Mouse (Mus musculus): ENCODE data around the gene Nup205. TPM values are rescaled to one million over a fixed set of nuclear protein-coding genes. Genes with fewer than 3 reads are reported as not detected.

The Nup205 gene
- polyA plus RNA-seq (2021; fragmentation: Nextera tagmentation): 1.6 and 2.0 TPM in 2 replicates
- long read RNA-seq, experiment 1, partial matches to known transcripts: 6 of 8 reads
- long read RNA-seq, experiment 1, other reads (novel, unspliced or antisense): 2 of 8 reads
- long read RNA-seq, experiment 2, full-length matches to known transcripts: 4 of 16 reads
- long read RNA-seq, experiment 2, partial matches to known transcripts: 8 of 16 reads
- long read RNA-seq, experiment 2, other reads (novel, unspliced or antisense): 4 of 16 reads

GRCm38 (mm10) chr6:35176979-35177649 lies at the start of gene Nup205:
Gene Nup205, plus strand, starts transcription at chr6:35177421.

GRCm38 (mm10) chr6:35133579-35134488 lies 43.4 kb upstream of the Nup205 start, which contains the start of gene Cnot4:
Gene Cnot4, minus strand, starts transcription at chr6:35133724.

Other genes starting within 250 kb of the Nup205 start
- gene Slc23a4, start 189.0 kb upstream of the Nup205 start, polyA plus RNA-seq (2021; fragmentation: Nextera tagmentation): 0.08 and 0.15 TPM in 2 replicates
- 24.2 and 24.5 TPM in 2 replicates for gene Cnot4, start 43.7 kb upstream of the Nup205 start, polyA plus RNA-seq (2021; fragmentation: Nextera tagmentation)
- gene Slc13a4, start 130.7 kb downstream of the Nup205 start, polyA plus RNA-seq (2021; fragmentation: Nextera tagmentation): 6.7 and 18.6 TPM in 2 replicates
- 0.90 and 1.7 TPM in 2 replicates for gene Fam180a, start 148.7 kb downstream of the Nup205 start, polyA plus RNA-seq (2021; fragmentation: Nextera tagmentation)

Data from layer of hippocampus, adult 6 months (tissue).